Mouse (Mus musculus) cerebellum, adult 2 months (tissue): ENCODE data around the gene Tle3.

Source experiments
- CTCF ChIP-seq: fragments of 200-500 bp; IDR thresholded peaks from 2 replicates; pipeline ENCODE4 v1.5.1; 2011; ENCODE audit warnings: low read depth, mild to moderate bottlenecking, control low read depth, low read length, moderate library complexity, borderline replicate concordance; ENCODE audit not compliant: insufficient read depth
- POLR2A ChIP-seq: fragments of 200-500 bp; IDR thresholded peaks from 2 replicates; pipeline ENCODE4 v1.6.1; 2011; ENCODE audit warnings: low read length, control low read depth, borderline replicate concordance; ENCODE audit not compliant: insufficient read depth

GRCm38 (mm10) chr9:61325931-61326351 lies 46.2 kb upstream of the Tle3 start:
- TF ChIP-seq CTCF: no peak
- no peak for TF ChIP-seq POLR2A
